Mouse (Mus musculus): ENCODE measurements around the gene Eaf2.

GRCm38 (mm10) chr16:36918505-36918904 lies 43.7 kb upstream of the Eaf2 start:
- TF ChIP-seq CTCF (IDR thresholded peaks at IDR 0.05; ENCODE audit: low read depth), result no peak
- no peak for TF ChIP-seq EP300 (IDR thresholded peaks at IDR 0.05; ENCODE audit: low read depth)

Measured in liver, embryonic 14.5 days (tissue).